Mouse (Mus musculus): ENCODE data around the gene Rab14. TPM values are rescaled to one million over a fixed set of nuclear protein-coding genes. Genes with fewer than 3 reads are reported as not detected.

Rab14 gene
- polyA plus RNA-seq, 1 experiment, result 1,893 TPM

DNA sequence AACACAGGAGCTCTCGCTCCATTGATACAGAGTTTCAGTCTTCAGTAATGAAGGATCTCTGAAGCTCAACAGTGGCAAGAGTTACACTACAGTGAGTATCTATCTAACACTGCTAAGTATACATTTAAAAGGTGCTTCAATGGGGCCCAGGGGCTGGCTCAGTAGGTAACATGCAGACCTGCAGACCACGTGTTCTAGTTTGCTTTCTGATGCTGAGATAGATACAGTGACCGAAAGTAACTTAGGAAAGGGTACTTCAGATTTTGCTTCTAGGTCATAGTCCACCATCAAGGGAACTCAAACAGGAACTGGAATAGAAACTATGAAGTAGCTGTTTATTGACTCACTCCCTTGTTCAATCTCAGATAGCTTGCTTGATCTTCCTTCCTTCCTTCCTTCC, 10.8 kb upstream of the Rab14 start:
- TF ChIP-seq GATA1 (IDR thresholded peaks at IDR 0.05; ENCODE audit: low read length), result no peak

DNA sequence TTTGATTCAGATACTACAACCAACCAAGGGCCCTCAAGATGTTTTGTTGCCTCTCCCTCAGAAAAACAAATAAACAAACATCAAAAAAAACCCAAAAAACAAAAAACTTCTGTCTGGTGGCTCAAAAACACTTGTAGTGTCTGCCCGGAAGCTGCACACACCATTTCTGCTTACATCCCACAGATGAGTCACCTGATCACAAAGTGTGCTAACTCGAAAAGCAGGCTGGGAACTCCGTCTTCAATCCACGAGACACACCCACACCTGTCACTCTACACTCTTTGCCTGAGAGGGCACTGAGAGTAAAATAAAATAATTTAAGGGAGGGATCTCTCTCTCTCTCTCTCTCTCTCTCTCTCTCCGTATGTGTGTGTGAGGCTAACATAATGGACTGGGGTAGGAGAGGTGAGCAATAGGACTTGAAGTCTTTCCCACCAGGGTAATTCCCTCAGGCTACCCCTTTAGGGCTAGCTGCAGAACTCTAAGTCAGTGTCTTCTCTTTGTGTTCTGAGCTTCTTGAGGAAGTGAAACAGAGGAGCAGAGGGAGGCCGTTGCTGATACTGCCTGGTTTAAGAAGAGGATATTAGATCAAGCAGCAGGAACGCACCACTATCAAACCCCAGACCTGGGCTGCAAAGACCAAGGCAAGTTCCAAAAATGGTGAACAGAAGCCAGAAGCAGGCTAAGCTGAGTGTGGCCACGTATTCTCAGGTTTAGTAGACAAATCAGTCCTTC, 8.2 kb upstream of the Rab14 start:
- no peak for TF ChIP-seq GATA1 (IDR thresholded peaks at IDR 0.05; ENCODE audit: low read length)

DNA sequence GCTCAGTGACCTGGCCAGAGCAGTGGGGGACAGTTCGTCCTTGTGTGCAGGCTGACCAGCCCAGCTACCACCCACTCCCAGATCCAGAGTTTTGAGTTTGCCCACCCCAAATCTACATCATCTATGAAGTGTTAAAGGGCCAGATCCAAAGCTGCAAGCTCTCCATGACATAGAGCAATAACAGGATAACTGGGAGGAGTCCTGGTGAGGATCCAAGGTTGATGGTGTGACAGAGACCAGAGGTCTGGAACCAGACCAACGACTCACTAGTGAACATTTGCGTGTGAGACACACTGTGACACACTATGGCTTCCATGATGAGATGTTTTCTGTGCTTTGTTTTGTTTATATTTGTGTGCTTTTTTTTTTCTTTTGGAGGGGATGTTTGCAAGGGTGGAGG, 7.1 kb upstream of the Rab14 start:
- TF ChIP-seq GATA1 (IDR thresholded peaks at IDR 0.05; ENCODE audit: low read length), result no peak

DNA sequence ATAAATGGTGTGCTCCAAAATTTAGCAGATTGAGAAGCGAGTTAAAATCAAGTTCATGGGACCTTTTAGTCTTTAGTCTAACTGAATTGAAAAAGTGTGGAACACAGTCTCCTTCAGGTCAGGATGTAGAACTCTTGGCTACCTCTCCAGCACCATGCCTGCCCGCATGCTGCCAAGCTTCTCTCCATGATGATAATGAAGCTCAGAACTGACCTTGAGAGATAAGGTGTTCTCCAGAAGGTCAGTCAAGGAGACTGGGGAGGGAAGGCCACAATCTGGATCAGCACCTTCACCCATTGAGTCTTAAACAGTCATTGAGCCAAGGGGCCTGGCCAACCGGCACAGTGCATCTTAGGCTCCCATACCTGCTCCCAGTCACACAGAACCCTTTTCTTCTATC, 5.8 kb upstream of the Rab14 start:
- no peak for TF ChIP-seq GATA1 (IDR thresholded peaks at IDR 0.05; ENCODE audit: low read length)

DNA sequence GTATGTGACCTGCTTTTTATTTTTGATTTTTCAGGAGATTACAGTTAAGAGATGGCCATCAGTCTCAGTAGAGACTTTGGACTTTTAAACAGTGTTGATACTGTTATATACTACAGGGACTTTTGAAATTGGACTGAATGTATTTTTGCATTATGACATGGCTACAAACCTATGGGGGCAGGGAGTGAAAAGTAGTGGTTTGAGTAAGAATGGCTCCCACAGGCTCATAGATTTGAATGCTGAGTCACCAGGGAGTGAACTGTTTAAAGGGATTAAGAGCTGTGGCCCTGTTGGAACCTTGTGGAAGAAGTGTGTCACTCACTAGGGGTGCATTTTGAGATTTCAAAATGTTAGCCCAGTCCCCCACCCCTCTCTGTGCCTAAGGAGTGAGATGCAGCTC, 2.8 kb upstream of the Rab14 start:
- TF ChIP-seq GATA1 (IDR thresholded peaks at IDR 0.05; ENCODE audit: low read length), result no peak

DNA sequence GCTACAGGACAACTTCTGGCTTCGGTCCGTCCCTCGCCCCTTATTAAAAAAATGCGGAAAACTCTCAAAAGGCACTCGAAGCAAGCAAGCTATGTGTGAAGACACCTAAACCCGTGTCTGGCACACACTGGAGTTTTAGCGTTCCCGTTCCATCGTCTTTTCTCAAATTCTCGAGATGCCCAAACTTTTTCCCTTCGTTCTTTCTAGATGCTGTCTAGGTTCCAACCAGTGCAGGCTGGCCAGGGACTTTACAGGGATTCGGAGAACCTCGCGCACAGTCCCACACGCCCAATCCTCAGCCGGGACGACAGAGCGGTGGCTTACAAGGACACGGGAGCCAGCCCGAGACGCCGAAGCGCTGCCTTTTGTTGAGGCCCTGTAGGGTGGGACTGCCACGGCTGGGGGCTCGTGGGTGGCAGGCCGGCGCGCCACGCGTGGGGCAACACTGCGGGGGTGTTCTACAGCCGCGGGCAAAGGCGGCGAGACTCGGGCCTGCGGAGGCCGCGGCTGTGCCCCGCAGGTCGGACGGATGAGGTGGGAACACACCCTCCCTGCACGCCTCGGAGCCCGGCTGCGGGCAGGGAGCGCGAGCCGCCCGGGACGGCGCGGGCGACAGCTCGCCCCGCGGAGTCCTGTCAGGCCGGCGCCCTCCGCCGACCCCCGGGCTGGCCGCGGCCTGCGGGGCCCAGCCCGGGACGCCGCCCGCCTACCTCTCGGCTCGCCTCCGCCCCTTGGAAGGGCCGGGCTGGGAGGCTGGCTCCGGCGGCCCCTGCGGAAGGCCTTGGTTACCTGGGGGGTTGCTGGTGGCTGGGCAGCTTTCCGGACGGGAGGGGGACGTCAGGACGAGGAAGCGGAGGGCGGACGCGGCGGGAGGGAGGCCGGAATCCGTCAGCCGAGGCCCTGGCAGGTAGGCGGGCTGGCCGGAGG, 686 bp downstream of the Rab14 start:
- TF ChIP-seq GATA1 (IDR thresholded peaks at IDR 0.05; ENCODE audit: low read length), result no peak

DNA sequence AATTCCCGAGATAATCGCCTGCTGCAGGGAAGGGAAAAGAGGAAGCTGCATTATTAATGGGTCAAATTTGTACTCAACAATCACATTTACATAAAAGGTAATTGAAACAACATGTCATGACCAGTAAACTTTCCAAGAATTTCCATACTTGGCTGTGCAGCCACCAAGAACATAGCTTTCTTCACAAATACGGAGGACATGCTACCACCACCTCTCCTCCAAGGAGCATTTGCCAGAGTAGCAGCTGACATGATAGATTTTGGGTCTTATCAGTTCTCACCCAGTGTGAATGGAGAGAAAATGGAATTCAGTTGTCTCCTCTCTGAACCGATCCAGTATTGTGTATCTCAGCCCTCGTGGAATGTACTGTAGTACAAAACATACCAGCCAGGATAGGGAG, 1.4 kb downstream of the Rab14 start:
- no peak for TF ChIP-seq GATA1 (IDR thresholded peaks at IDR 0.05; ENCODE audit: low read length)

DNA sequence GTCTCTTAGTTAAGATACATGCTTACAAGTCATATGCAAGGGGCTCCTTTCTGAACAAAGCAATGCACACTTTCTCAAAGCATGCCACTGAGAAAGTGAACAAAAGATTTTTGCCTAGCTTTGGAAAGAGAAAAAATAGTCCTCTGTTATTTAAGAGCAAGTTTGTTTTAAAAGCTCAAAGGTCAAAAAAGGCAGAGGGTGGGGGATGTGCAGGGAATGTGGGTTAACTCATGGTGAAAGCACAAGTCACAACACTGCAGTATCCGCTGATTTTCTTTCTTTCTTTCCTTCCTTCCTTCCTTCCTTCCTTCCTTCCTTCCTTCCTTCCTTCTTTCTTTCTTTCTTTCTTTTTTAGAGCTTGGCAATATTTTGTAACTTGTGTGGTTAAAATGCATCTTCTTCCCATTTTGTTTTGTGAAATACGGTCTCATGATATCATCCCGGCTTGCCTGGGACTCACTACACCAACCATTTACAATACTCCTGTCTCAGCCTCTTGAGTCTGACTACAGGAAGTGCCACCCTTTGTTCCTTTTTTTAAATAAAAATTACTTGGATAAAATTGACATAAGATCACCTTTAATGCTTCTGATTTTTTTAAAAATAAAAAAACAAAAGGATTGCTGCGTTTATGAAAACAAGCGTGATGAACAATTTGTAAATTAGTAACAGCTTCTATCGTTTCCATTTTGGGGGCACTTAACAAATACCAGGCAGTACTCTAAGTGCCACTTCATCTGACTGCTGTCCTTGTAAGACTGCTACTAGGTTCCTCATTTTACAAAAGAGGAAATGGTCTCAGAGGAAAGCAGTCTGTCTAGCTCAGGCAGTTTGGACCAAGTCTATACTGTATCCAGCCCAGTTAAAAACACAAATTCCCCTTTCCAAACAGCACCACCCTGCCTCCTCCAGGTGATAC, 5.0 kb downstream of the Rab14 start:
- TF ChIP-seq GATA1 (IDR thresholded peaks at IDR 0.05; ENCODE audit: low read length), result no peak

DNA sequence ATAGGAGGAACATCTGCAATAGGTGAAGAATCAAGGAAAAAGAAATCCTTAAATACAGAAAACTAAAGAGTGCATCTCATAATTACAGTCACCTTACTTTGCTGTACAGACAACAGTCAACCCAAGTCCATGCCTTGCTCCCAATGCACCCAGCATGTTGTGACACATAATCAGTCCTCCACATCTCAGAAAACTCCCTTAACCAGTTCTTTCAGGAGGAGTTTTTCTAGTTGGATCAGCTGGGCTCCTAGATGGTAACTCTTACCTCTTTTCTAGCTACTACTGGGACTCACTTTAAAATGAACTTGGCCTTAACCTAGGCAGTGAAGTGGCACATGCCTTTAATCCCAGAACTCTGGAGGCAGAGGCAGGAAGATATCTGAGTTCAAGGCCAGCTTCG, 6.9 kb downstream of the Rab14 start:
- TF ChIP-seq GATA1 (IDR thresholded peaks at IDR 0.05; ENCODE audit: low read length), result no peak

DNA sequence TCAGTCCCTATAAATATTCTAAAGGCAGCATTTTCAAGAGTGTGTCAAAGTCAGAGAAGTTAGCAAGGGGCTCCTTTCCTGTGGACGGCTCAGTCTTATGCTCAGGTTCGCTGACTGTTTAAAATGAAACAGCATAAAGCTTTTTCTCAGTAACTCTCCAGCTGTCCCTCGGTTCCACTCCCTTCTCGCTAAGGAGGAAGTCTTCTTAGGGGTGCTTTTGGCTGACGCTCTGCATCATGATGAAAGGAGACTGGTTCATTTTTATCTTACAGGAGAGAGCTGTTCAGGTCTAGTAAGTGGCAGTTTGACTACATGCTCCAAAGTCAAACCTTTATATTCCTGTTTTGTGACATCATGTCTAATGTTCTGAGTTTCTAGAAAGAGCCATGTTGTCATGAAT, 12.0 kb downstream of the Rab14 start:
- no peak for TF ChIP-seq GATA1 (IDR thresholded peaks at IDR 0.05; ENCODE audit: low read length)

DNA sequence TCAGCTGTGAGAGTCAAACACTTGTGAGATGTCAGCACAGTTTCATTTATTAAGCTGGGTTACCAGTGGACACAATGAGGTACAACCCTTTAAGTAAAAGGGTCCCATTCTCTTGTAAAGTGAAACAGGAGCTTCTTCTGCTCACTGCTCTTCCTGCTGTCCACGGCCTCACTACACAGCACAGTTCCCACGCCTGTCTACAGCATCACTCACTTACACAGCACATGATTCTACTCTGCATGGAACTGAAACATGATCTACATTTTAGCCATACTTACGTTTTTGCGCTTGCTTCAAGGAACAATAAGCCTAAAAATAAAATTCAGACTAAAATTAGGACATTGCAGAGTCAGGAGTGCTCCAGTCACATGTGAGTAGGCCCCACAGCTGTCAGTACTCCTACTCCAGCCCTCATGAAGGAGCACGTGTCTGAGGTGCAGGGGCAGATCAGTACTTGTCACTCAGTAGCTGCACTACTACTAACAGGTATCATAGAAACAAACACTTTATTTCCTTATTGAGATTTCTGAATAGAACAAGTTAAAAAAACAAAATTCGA, 17.7 kb downstream of the Rab14 start:
- no peak for TF ChIP-seq GATA1 (IDR thresholded peaks at IDR 0.05; ENCODE audit: low read length)

DNA sequence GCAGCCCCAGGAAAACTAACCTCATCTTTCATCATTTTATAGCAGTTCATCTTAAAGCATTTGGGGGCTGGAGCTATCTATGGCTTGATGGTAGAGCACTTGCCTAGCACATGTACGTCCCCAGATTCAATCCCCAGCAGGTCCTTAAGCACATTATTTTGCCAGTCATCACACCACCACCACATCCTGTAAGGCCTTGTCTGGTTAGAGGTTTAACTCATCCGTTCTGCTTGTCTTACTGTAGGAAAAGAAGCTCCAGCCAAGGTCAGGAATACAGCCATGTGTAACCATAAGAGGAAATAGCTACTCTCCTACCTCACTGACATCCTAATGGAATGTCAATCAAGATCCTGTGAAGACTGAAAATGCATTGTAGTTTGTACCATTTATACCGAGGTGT, 22.8 kb downstream of the Rab14 start:
- no peak for TF ChIP-seq GATA1 (IDR thresholded peaks at IDR 0.05; ENCODE audit: low read length)

DNA sequence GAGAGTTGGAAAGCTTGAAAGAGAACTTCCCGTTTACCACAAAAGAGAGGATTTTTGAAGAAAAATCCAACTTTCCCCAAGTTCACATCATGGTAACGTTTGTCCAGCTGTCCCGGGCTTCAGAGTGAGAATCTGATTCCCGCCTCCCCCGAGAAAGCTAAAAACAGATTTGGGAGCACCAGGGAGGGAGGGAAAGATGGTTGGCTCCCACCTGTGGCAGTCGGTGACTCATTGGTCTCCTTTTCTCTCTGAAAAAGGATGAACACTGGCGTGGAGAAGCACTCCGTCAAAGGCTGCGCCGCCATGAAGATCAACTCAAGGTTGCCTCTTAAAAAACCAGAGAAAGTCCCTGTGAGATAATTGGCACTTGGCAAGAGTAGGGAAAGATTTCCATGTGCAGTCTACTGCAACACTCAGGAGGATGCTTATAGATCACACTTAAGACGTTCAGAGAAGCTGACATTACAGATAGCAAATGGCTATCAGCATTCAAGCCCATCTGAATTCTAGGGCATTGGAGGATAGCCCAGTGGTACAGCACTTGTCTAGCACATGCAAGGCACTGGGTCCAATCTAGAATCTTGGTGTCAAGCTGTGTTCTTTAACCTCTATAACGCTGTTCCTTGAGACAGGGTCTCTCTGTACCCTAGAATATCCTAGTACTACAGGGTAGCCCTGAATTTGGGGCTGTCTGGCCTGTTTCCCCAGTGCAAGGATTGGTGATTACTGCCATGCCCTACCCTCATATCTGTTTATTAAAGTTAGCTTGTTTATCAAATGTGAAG, 25.4 kb downstream of the Rab14 start:
- no peak for TF ChIP-seq GATA1 (IDR thresholded peaks at IDR 0.05; ENCODE audit: low read length)

DNA sequence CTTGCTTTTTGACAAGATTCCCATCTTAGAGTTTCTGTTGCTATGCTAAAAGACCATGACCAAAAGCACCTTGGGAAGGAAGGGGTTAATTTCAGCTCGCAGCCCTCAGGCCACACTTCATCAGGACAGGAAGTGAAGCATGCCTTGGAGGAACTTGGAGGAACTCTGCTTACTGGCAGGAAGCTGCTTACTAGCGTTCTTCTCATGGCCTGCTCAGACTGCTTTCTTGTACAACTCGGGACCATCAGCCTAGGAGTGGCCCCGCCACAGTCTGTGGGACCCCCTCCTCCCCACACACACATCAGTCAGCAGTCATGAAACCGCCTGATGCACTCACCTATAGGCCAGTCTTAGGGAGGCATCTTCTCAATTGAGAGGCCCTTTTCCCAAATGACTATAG, 26.8 kb downstream of the Rab14 start:
- TF ChIP-seq GATA1 (IDR thresholded peaks at IDR 0.05; ENCODE audit: low read length), result no peak

DNA sequence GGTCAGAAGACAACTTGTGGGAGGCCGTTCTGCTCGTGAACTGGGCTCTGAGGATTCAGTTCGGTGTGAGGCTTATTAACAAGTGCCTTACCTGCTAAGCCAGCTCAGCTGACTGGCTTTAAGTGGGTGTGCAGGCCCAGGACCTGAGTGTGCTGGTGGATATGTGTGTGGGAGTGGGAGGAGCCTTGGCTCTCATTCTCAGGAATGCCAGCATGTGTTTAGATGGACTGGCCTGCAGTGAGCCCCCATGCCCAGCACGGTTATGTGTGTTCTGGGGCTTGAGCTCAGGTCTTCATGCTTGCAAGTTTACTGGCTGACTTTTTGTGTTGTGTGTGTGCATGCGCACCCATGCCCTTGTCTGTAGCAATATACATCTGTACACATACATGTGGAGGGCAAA, 27.3 kb downstream of the Rab14 start:
- TF ChIP-seq GATA1 (IDR thresholded peaks at IDR 0.05; ENCODE audit: low read length), result no peak

Data from G1E-ER4 (cell line).